ENCODE assay signal across 14 mouse cellular contexts in the genomic region with DNA sequence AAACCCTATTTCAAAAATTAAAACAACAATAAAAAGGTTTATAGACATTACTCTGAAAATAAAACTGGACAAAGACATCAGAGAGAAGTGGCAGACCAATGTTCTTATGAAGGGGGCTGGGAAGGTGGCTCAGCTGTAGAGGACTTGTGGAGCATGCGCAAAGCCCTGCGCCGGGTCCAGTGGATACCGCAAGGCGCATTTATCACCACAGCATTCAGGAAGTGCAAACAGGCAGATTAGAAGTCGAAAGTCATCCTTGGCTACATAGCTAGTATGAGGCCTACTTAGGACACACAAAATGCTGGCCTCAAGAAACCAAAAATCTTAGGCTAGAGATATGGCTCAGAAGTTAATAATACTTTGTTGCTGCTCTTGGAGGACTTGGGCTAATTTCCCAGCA. TPM values are rescaled to one million over a fixed set of nuclear protein-coding genes. Genes with fewer than 3 reads are reported as not detected.
"Had no signal": no experiment of that assay in that cellular context is flagged by ENCODE, and none has a peak within 500 bp of the region (broad histone marks: within the 10 kb centered on the region; RNA-seq: fewer than 3 reads in every experiment).

No protein-coding gene starts in this region.

- H3K27me3 ChIP-seq: kidney, embryonic 15.5 days; limb, embryonic 12.5 days; midbrain, embryonic 12.5 days had no signal

- DNase-seq: kidney, adult 2 months; kidney, postnatal 14 days; lung, embryonic 14.5 days; lung, postnatal 14 days; right cerebral cortex, adult 18-20 months; right cerebral cortex, postnatal 25 days; thymus, adult 18-20 months; thymus, postnatal 14 days had no signal

- H3K9ac ChIP-seq: kidney, embryonic 15.5 days; limb, embryonic 12.5 days; lung, embryonic 14.5 days; midbrain, embryonic 12.5 days had no signal

- H3K9me3 ChIP-seq: kidney, embryonic 15.5 days; limb, embryonic 12.5 days; midbrain, embryonic 12.5 days had no signal

- ATAC-seq: hindbrain, postnatal 0 days; midbrain, embryonic 16.5 days had no signal

- H3K4me3 ChIP-seq: kidney, embryonic 15.5 days; limb, embryonic 12.5 days; midbrain, embryonic 12.5 days had no signal

- H3K4me2 ChIP-seq: kidney, embryonic 15.5 days; limb, embryonic 12.5 days; lung, embryonic 14.5 days; midbrain, embryonic 12.5 days had no signal

- H3K4me1 ChIP-seq: kidney, embryonic 15.5 days; limb, embryonic 12.5 days; midbrain, embryonic 12.5 days had no signal

- H3K27ac ChIP-seq: hindbrain, postnatal 0 days; kidney, embryonic 15.5 days; limb, embryonic 12.5 days; macrophage; midbrain, embryonic 12.5 days had no signal

- H3K36me3 ChIP-seq: kidney, embryonic 15.5 days; limb, embryonic 12.5 days had no signal

RNA-seq across cellular contexts. Expression of gene Prss53, which starts 32.5 kb away (rescaled TPM):
- polyA plus RNA-seq: macrophage had no signal
